Mouse (Mus musculus) liver (tissue): ENCODE results near the gene Cycs.
"Not testable (repeated sequence)": the region's sequence is repeated elsewhere in the genome, so short reads cannot be mapped to it uniquely, and the experiment has no call there.

ENCODE experiments used
- DNase-seq: peaks from one replicate; pipeline ENCODE4 v3.0.0-alpha.2; 2020; ENCODE audit warnings: mixed read lengths

The Cycs gene

GRCm38 (mm10) chr6:50566141-50566996 is at the start of gene Cycs:
Cycs (minus strand) TSS chr6:50566538.
- peak; percentile 99 for DNase-seq

GRCm38 (mm10) chr6:50601620-50602019 is 35.3 kb upstream of the Cycs start:
- DNase-seq, result peak; percentile 76

- peak; percentile 7 for DNase-seq
Observed at GRCm38 (mm10) chr6:50598560-50598959, 32.2 kb upstream of the Cycs start.

- peak; percentile 96 for DNase-seq
Observed at GRCm38 (mm10) chr6:50596301-50597211, 30.2 kb upstream of the Cycs start, which contains the start of gene 4921507P07Rik. 4921507P07Rik (minus strand) TSS chr6:50596632.

GRCm38 (mm10) chr6:50594372-50594771 is 28.0 kb upstream of the Cycs start:
- no peak for DNase-seq

- DNase-seq, result no peak
Observed at GRCm38 (mm10) chr6:50593334-50593845, 27.1 kb upstream of the Cycs start.

- no peak for DNase-seq
Observed at GRCm38 (mm10) chr6:50590234-50590633, 23.9 kb upstream of the Cycs start.

- peak; percentile 20 for DNase-seq
Observed at GRCm38 (mm10) chr6:50588251-50588650, 21.9 kb upstream of the Cycs start.

GRCm38 (mm10) chr6:50587412-50587811 is 21.1 kb upstream of the Cycs start:
- DNase-seq, result no peak

GRCm38 (mm10) chr6:50586316-50586715 is 20.0 kb upstream of the Cycs start:
- DNase-seq, result no peak

- DNase-seq, result no peak
Observed at GRCm38 (mm10) chr6:50585733-50586132, 19.4 kb upstream of the Cycs start.

- no peak for DNase-seq
Observed at GRCm38 (mm10) chr6:50571661-50572060, 5.3 kb upstream of the Cycs start.

- DNase-seq, result no peak
Observed at GRCm38 (mm10) chr6:50566997-50567255, 588 bp upstream of the Cycs start.

- no peak for DNase-seq
Observed at GRCm38 (mm10) chr6:50563651-50564050, 2.7 kb downstream of the Cycs start.

- no peak for DNase-seq
Observed at GRCm38 (mm10) chr6:50562421-50562820, 3.9 kb downstream of the Cycs start.

- no peak for DNase-seq
Observed at GRCm38 (mm10) chr6:50560776-50561175, 5.6 kb downstream of the Cycs start.

- DNase-seq, result no peak
Observed at GRCm38 (mm10) chr6:50558877-50559276, 7.5 kb downstream of the Cycs start.

GRCm38 (mm10) chr6:50557566-50557965 is 8.8 kb downstream of the Cycs start:
- no peak for DNase-seq

- DNase-seq, result not testable (repeated sequence)
Observed at GRCm38 (mm10) chr6:50554223-50554622, 12.1 kb downstream of the Cycs start.

- DNase-seq, result no peak
Observed at GRCm38 (mm10) chr6:50552881-50553518, 13.3 kb downstream of the Cycs start.

- no peak for DNase-seq
Observed at GRCm38 (mm10) chr6:50549791-50550190, 16.5 kb downstream of the Cycs start.

GRCm38 (mm10) chr6:50549051-50549450 is 17.3 kb downstream of the Cycs start:
- DNase-seq, result no peak

GRCm38 (mm10) chr6:50545412-50546043 is 20.8 kb downstream of the Cycs start:
- DNase-seq, result peak; percentile 16
